Comparison of ENCODE assay signal across 8 mouse cellular contexts in genomic region chr17:32035609-32036508, GRCm38 (mm10). TPM values are rescaled to one million over a fixed set of nuclear protein-coding genes. Genes with fewer than 3 reads are reported as not detected.
DNase-seq lines count a peak whose midpoint lies in the region; ATAC-seq and TF ChIP-seq lines count a peak whose summit lies in the region.

Gene Rrp1b (plus strand): TSS chr17:32036100.
Gene Hsf2bp (minus strand): TSS chr17:32036349.

- no peaks in the 10 kb centered on the region for H3K9me3 ChIP-seq in embryonic facial prominence, embryonic 11.5 days (replicated peaks; ENCODE audit: control insufficient read depth, low read length)
- no peaks in the 10 kb centered on the region for H3K9me3 ChIP-seq in limb, embryonic 15.5 days
- H3K9me3 ChIP-seq in midbrain, postnatal 0 days (ENCODE audit: low read length): no peaks in the 10 kb centered on the region

- H3K27ac ChIP-seq in embryonic facial prominence, embryonic 11.5 days (replicated peaks; ENCODE audit: low read depth, low read length): peak within 1 kb of the TSS; percentile 79
- peak within 1 kb of the TSS; percentile 89 for H3K27ac ChIP-seq in limb, embryonic 15.5 days
- peak within 1 kb of the TSS; percentile 85 for H3K27ac ChIP-seq in midbrain, postnatal 0 days (ENCODE audit: low read depth, low read length)

- H3K27me3 ChIP-seq in embryonic facial prominence, embryonic 11.5 days (ENCODE audit: control insufficient read depth, insufficient read depth, low read length): no peaks in the 10 kb centered on the region
- H3K27me3 ChIP-seq in limb, embryonic 15.5 days: no peaks in the 10 kb centered on the region
- H3K27me3 ChIP-seq in midbrain, postnatal 0 days (ENCODE audit: insufficient read depth, low read length): no peaks in the 10 kb centered on the region

- peak; percentile 72 for DNase-seq in 3T3-L1 (ENCODE audit: low read depth, low spot score)
- peak; percentile 87 for DNase-seq in adrenal gland, postnatal 14 days
- DNase-seq in embryonic facial prominence, embryonic 11.5 days (ENCODE audit: low spot score): peak; percentile 93
- DNase-seq in heart, adult 18-20 months: peak; percentile 73 to 82
- peak; percentile 31 to 53 for DNase-seq in kidney, adult 8-10 months
- DNase-seq in midbrain, postnatal 0 days (ENCODE audit: low spot score): peak; percentile 91
- peak; percentile 43 to 58 for DNase-seq in spleen, postnatal 14 days (ENCODE audit: low spot score in 2 of 2)

- no peaks in the 10 kb centered on the region for H3K4me1 ChIP-seq in embryonic facial prominence, embryonic 11.5 days (ENCODE audit: control insufficient read depth, insufficient read depth, low read length)
- H3K4me1 ChIP-seq in limb, embryonic 15.5 days: peaks cover 22% of the 10 kb centered on the region
- H3K4me1 ChIP-seq in midbrain, postnatal 0 days (ENCODE audit: insufficient read depth, low read length): peaks cover 13% of the 10 kb centered on the region; the same call in 1 of the 2 replicates

- no peak for TF ChIP-seq CTCF in midbrain, postnatal 0 days (IDR thresholded peaks at IDR 0.05)

- WGBS in embryonic facial prominence, embryonic 11.5 days: 5% methylated on average over 52 of the region's 52 CpGs
- WGBS in limb, embryonic 15.5 days: 4% methylated on average over 52 of the region's 52 CpGs
- 5% methylated on average over 52 of the region's 52 CpGs for WGBS in midbrain, postnatal 0 days

- H3K9ac ChIP-seq in embryonic facial prominence, embryonic 11.5 days (replicated peaks; ENCODE audit: low read length): peak within 1 kb of the TSS; percentile 89
- H3K9ac ChIP-seq in limb, embryonic 15.5 days: peak within 1 kb of the TSS; percentile 81
- H3K9ac ChIP-seq in midbrain, postnatal 0 days (replicated peaks; ENCODE audit: low read length, poor library complexity, severe bottlenecking): peak within 1 kb of the TSS; percentile 75

- peak within 1 kb of the TSS; percentile 79 for H3K4me2 ChIP-seq in embryonic facial prominence, embryonic 11.5 days (ENCODE audit: low read depth, low read length)
- peak within 1 kb of the TSS; percentile 94 for H3K4me2 ChIP-seq in limb, embryonic 15.5 days
- H3K4me2 ChIP-seq in midbrain, postnatal 0 days (ENCODE audit: low read depth, low read length, poor library complexity, severe bottlenecking): peak within 1 kb of the TSS; percentile 94

- ATAC-seq in embryonic facial prominence, embryonic 11.5 days (replicated peaks; ENCODE audit: insufficient number of reproducible peaks, low FRiP score, low TSS enrichment, low read depth): peak; percentile 81
- peak; percentile 90 for ATAC-seq in limb, embryonic 15.5 days (ENCODE audit: insufficient number of reproducible peaks, low FRiP score, low TSS enrichment, low read depth)
- ATAC-seq in midbrain, postnatal 0 days (ENCODE audit: low FRiP score): peak; percentile 96

- peak within 1 kb of the TSS; percentile 97 for H3K4me3 ChIP-seq in embryonic facial prominence, embryonic 11.5 days (ENCODE audit: low read depth, low read length)
- peak within 1 kb of the TSS; percentile 94 for H3K4me3 ChIP-seq in limb, embryonic 15.5 days
- H3K4me3 ChIP-seq in midbrain, postnatal 0 days (ENCODE audit: low read depth, low read length): peak within 1 kb of the TSS; percentile 89

- no peaks in the 10 kb centered on the region for H3K36me3 ChIP-seq in embryonic facial prominence, embryonic 11.5 days (replicated peaks; ENCODE audit: control insufficient read depth, insufficient read depth, low read depth, low read length)
- 0 out of 2 replicates have a peak, but pooled peaks cover 3% of the 10 kb centered on the region for H3K36me3 ChIP-seq in limb, embryonic 15.5 days
- no peaks in the 10 kb centered on the region for H3K36me3 ChIP-seq in midbrain, postnatal 0 days (ENCODE audit: insufficient read depth, low read length)

RNA-seq across cellular contexts. Expression of gene Rrp1b, which starts in this region (rescaled TPM):
- 24.8 and 26.3 TPM in 2 replicates for total RNA-seq in adrenal gland, postnatal 14 days (2021)
- 64.3 and 65.1 TPM in 2 replicates for polyA plus RNA-seq in embryonic facial prominence, embryonic 11.5 days (2014; fragmentation: Nextera tagmentation; extraction: Ambion mirVana)
- total RNA-seq in heart, adult 18-20 months (2021): 1 to 10 TPM; 6.3 to 6.9 TPM
- 56.5 and 62.3 TPM in 2 replicates for polyA plus RNA-seq in limb, embryonic 15.5 days (2015; fragmentation: Nextera tagmentation; extraction: Ambion mirVana)
- total RNA-seq in midbrain, postnatal 0 days (2014; rRNA removed): 24.3 and 38.5 TPM in 2 replicates
- polyA plus RNA-seq in midbrain, postnatal 0 days (2015; fragmentation: Nextera tagmentation; extraction: Ambion mirVana): 40.3 and 45.8 TPM in 2 replicates

RNA-seq across cellular contexts. Expression of gene Hsf2bp, which starts in this region (rescaled TPM):
- total RNA-seq in adrenal gland, postnatal 14 days (2021): 0.78 and 0.83 TPM in 2 replicates
- 0.32 and 0.59 TPM in 2 replicates for polyA plus RNA-seq in embryonic facial prominence, embryonic 11.5 days (2014; fragmentation: Nextera tagmentation; extraction: Ambion mirVana)
- total RNA-seq in heart, adult 18-20 months (2021): 1 to 10 TPM; 1.2 to 1.4 TPM
- polyA plus RNA-seq in limb, embryonic 15.5 days (2015; fragmentation: Nextera tagmentation; extraction: Ambion mirVana): 0.99 and 1.2 TPM in 2 replicates
- total RNA-seq in midbrain, postnatal 0 days (2014; rRNA removed): 0.16 TPM in 1 of 2 replicates, not detected in the other
- 1.3 and 1.4 TPM in 2 replicates for polyA plus RNA-seq in midbrain, postnatal 0 days (2015; fragmentation: Nextera tagmentation; extraction: Ambion mirVana)

Comparison
In these comparisons a context has a peak if more than half of its experiments do, and no peak if none do; other contexts are left out.
1. Peak in every context shown above with its lines: DNase-seq, ATAC-seq, H3K4me3 ChIP-seq and H3K27ac ChIP-seq.
2. DNase-seq: peak in every context shown above with its lines; median percentile 93 in embryonic facial prominence, embryonic 11.5 days; 91 in midbrain, postnatal 0 days; 87 in adrenal gland, postnatal 14 days; 78 in heart, adult 18-20 months; 72 in 3T3-L1; 50 in spleen, postnatal 14 days; 42 in kidney, adult 8-10 months.